Mouse (Mus musculus): ENCODE measurements at regions not wholly inside any gene's neighbourhood (a gene's known extent, or its start where the extent isn't known, plus 50 kb on each side); places are given as distances from the start of the nearest gene placed in this dataset.

DNA sequence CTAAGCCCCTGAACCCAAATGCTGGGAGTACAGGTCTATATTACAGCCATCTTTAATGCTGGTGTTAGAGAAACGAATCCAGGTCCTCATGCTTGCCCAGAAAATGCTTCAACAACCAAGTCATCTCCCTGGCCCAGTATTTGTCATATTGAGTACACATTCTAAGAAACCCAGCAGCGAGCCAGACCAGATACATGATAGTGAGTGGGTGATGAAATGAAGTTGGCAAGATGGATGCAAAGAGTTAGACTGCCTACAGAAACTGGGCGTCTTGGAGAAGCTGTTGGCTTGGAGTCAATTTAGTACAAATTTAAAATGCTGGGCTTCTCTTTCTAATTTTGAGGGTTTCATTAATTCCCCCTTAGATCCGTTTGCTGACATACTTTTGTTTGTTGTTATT lies 203.1 kb upstream of the Pdzrn3 start:
- DNase-seq (ENCODE audit: low read depth) = peak; percentile 14
- TF ChIP-seq CTCF (IDR thresholded peaks at IDR 0.05; ENCODE audit: borderline replicate concordance, extremely low read depth, insufficient read depth, insufficient read length) (no peak), POLR2A (IDR thresholded peaks at IDR 0.05; ENCODE audit: borderline replicate concordance, extremely low read depth, insufficient read depth, insufficient read length, poor library complexity, severe bottlenecking) (no peak)

DNA sequence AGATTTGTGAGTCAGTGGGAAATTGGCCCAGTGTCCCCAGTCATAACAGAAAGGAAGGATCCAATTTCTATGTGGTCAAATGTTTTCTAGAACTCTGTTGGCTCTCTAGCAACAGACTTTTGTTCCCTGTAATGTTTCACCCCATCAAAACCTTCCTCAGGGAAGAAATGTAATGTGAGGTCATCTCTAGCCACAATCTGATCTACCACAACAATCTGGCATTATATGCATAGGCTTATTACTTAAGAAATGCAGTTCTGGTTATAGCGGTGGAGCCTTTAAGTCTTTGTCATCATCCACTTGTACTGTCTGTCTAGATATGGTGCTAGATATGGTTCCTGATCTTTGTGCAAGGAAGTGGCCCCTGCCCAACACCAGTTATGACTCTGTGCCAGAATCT lies 178.4 kb upstream of the Pdzrn3 start:
- no peak for TF ChIP-seq POLR2A (IDR thresholded peaks at IDR 0.05; ENCODE audit: borderline replicate concordance, extremely low read depth, insufficient read depth, insufficient read length, poor library complexity, severe bottlenecking)
- TF ChIP-seq CTCF (IDR thresholded peaks at IDR 0.05; ENCODE audit: borderline replicate concordance, extremely low read depth, insufficient read depth, insufficient read length) = no peak
- no peak for DNase-seq (ENCODE audit: low read depth)

DNA sequence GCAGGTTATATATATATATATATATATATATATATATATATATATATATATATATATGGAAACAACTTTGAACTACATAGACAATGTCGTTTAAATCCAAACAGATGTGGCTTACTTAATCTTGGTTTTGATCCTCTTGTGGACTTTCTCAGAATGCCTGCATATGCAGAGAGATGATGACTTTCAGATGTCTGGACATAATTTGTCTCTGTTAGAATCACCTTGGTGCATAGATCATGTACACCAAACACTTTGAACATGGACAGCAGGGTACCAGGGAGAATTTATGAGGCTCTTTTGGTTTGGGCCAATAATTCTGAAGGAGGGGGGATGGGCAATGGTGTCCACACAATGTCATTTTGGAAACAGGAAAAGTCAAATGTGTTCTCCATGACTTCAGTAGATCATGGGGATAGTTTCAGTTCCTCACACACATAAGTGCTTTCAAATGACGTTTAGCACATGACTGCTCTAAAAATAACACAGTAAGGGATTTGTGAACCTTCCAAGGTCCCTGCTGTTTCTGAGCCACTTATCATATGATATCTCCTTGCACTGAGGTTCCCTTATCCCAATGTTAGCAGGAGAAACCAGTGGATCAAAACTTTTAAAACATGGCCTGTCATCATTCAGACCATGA lies 177.4 kb upstream of the Pdzrn3 start:
- no peak for DNase-seq (ENCODE audit: low read depth)
- no peak for TF ChIP-seq POLR2A (IDR thresholded peaks at IDR 0.05; ENCODE audit: borderline replicate concordance, extremely low read depth, insufficient read depth, insufficient read length, poor library complexity, severe bottlenecking)
- no peak for TF ChIP-seq CTCF (IDR thresholded peaks at IDR 0.05; ENCODE audit: borderline replicate concordance, extremely low read depth, insufficient read depth, insufficient read length)

DNA sequence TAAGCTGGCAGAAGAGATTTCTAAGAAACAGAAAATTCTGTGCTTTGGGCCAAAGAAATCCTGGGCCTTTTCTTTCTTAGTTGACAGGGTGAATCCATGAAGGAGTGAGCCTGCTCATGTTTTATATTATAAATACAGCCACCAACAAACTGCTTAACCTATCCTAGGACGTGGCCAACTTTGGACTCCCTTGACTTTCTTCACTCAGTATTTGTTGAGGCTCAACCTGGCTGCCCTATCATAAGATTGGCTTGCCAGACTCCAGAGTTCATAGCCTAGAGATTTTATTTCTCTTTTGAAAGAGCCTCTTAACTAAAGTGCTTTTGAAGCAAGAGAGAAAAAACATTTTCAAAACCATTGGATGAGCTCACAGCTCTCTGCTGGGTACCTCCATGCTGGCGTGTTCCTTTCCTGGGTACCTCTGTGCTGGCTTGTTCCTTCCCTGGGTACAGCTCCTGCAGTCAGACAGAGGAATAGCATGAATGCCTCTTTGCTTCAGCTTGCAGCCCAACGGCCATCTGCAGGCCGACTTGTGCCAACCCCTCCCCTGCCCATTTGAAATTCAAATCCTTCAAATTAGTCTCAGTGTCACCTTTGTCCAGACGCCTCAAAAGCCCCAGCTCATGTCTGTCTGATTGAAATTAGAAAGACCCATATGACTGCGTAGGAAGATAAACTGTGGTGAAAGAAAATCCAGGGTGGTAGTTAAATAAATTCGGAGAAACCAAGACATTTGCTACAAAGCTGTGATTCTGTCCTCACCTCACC lies 173.0 kb upstream of the Pdzrn3 start:
- peak; percentile 94 for DNase-seq (ENCODE audit: low read depth)
- no peak for TF ChIP-seq POLR2A (IDR thresholded peaks at IDR 0.05; ENCODE audit: borderline replicate concordance, extremely low read depth, insufficient read depth, insufficient read length, poor library complexity, severe bottlenecking)
- TF ChIP-seq CTCF (IDR thresholded peaks at IDR 0.05; ENCODE audit: borderline replicate concordance, extremely low read depth, insufficient read depth, insufficient read length) = peak; percentile 35; the same call in 1 of the 2 replicates

DNA sequence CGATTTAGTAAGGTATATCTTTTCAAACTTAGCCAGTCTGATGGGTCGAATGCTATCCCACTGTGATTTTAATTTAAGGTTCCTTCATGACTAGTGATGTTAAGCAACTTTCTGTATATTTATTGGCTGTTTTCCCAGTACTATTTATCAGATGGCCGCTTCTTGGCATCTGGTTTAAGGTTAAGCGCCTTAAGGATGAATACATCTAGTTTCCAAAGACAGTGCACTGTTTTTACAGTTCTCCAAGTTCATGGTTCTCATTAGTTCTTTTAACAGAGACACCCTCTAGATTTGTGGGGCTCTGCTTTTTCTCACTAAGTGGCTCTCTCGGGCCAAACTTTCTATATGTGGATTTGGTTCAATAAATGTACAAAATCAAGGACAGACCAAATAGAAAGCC lies 159.9 kb upstream of the Pdzrn3 start:
- DNase-seq (ENCODE audit: low read depth) = no peak
- TF ChIP-seq POLR2A (IDR thresholded peaks at IDR 0.05; ENCODE audit: borderline replicate concordance, extremely low read depth, insufficient read depth, insufficient read length, poor library complexity, severe bottlenecking) (no peak), CTCF (IDR thresholded peaks at IDR 0.05; ENCODE audit: borderline replicate concordance, extremely low read depth, insufficient read depth, insufficient read length) (no peak)

DNA sequence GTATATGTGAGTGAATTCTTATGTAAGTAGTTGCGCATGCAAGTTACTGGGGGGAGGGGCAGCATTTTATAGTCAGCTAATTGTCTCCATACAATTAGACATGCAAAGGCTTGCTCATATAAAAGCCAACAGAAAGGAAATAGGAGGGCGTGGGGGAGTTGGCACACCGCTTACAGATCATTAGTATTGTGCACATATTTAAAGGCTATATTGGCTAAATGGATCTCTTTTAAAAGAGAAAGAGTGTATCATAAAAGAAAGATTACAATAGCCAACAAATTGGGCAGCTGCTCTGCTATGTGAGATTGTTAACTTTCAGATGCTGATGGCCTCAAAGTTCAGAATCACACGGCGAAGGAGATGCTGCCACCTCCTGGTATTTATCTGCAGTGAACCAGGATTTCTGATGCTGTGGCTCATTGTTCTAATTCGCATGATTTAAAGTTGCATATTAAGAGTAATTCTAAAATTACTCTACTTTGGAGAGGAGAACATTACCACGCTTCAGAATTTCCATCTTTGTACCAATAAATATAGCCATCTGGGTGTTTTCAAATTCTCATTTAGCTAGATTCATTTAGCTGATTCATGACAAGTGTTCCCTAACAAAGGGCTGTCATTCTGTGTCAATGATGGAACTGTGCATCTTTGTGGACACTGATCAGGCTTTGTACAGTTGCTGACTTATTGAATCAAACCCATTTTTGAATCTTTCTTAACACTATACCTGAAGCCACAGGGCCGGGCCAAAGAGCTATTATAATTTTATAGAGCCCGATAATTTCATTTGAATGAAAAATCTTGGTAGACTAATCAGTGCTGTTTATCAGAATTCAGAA lies 156.7 kb upstream of the Pdzrn3 start:
- TF ChIP-seq CTCF (IDR thresholded peaks at IDR 0.05; ENCODE audit: borderline replicate concordance, extremely low read depth, insufficient read depth, insufficient read length) (peak; percentile 80), POLR2A (IDR thresholded peaks at IDR 0.05; ENCODE audit: borderline replicate concordance, extremely low read depth, insufficient read depth, insufficient read length, poor library complexity, severe bottlenecking) (no peak)
- peak; percentile 85 for DNase-seq (ENCODE audit: low read depth)

DNA sequence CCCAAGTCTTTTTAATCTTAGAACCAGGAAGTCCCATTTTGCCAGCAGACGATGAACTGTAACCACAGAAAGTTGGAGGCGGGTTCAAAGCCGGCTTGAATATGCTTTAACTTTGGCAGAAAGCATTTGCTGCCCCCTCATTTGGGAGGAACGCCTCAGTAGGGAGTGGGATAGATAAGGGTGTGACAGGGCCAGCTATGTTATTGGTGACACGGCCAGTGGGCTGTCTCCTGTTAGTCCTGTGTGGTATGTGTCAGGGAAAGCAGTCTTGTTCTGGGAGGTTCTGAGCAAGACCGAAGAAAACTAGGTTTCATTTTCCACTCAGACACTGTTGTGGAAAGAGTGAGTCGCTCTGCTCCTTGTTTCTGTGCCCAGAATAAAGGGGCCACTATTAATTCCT lies 154.7 kb upstream of the Pdzrn3 start:
- DNase-seq (ENCODE audit: low read depth) = peak; percentile 19
- TF ChIP-seq POLR2A (IDR thresholded peaks at IDR 0.05; ENCODE audit: borderline replicate concordance, extremely low read depth, insufficient read depth, insufficient read length, poor library complexity, severe bottlenecking) (no peak), CTCF (IDR thresholded peaks at IDR 0.05; ENCODE audit: borderline replicate concordance, extremely low read depth, insufficient read depth, insufficient read length) (no peak)

DNA sequence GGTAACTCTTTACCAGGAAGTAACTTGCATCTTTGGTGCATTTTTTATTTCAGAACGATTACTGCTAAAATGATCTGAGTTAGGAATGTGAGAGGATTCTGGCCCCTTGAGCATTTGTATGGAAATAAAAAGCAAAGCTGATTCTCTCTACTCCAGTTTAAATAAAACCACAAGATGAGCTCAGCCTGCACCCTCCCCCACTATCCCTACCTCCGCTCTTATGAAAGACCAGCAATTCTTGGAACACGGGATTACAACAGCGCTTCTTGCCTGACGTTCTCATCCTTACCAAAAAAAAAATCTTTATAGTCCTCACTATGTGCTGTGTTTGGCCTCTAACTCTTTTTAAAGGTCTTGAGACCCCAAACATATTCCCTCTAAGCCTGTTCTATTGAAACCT lies 154.2 kb upstream of the Pdzrn3 start:
- no peak for TF ChIP-seq POLR2A (IDR thresholded peaks at IDR 0.05; ENCODE audit: borderline replicate concordance, extremely low read depth, insufficient read depth, insufficient read length, poor library complexity, severe bottlenecking)
- TF ChIP-seq CTCF (IDR thresholded peaks at IDR 0.05; ENCODE audit: borderline replicate concordance, extremely low read depth, insufficient read depth, insufficient read length) = no peak
- DNase-seq (ENCODE audit: low read depth) = peak; percentile 20

DNA sequence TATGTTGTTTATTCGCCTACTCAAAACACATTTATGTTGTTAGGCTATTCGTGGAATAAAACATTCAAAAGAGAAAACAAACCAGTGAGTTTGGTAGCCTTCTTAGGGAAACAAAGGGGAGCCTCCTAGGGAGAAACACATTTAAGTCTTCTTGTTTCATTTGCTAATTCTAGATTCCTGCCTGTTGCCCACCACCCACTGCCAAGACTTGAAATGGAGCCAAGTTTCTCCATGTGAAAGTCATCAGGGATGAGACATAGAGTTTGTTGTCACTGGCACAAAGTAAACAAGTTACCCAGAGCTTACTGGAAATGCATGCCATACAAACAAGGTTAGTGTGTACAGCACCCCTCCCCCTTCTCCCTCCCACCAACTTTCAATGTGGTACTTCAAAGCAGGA lies 147.4 kb upstream of the Pdzrn3 start:
- TF ChIP-seq POLR2A (IDR thresholded peaks at IDR 0.05; ENCODE audit: borderline replicate concordance, extremely low read depth, insufficient read depth, insufficient read length, poor library complexity, severe bottlenecking) (no peak), CTCF (IDR thresholded peaks at IDR 0.05; ENCODE audit: borderline replicate concordance, extremely low read depth, insufficient read depth, insufficient read length) (no peak)
- DNase-seq (ENCODE audit: low read depth) = peak; percentile 56

DNA sequence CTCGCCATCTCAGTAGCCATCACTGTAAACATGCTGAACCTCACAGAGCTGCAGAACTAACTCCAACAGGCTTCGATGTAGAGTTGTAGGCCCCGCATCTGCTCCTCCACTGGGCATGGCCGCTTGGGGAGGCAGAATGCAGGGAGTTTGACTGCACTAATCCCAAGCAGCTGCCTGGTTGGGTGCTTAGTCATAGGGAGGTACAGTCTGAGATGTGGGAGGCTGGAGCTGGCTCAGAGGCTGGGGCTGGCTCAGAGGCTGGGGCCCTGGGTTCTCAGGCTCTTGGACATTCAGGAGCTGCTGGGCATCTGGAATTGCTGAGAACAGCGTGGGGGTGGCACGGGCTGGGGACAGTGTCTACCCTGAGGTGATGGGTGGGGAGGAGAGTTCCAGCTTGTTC lies 143.6 kb upstream of the Pdzrn3 start:
- DNase-seq (ENCODE audit: low read depth) = no peak
- TF ChIP-seq POLR2A (IDR thresholded peaks at IDR 0.05; ENCODE audit: borderline replicate concordance, extremely low read depth, insufficient read depth, insufficient read length, poor library complexity, severe bottlenecking) (no peak), CTCF (IDR thresholded peaks at IDR 0.05; ENCODE audit: borderline replicate concordance, extremely low read depth, insufficient read depth, insufficient read length) (no peak)

DNA sequence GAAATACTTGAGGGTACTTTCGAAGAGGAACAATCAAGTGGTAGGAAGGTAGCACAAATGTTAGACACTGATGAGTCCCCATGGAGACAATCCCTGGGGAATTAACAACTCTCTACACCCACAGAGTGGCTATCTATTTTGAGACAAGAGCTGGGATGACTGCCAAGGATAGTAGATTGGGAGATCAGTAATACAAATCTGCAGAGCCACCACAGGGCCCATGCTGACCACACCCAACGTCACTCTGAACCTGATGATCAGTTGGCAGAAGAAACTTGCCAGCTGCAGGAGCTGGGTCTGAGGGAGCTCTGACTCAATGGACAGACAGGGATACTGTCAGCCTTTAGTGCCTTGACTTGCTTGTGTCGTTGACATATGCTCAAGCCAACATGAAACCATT lies 143.1 kb upstream of the Pdzrn3 start:
- DNase-seq (ENCODE audit: low read depth) = no peak

More for the DNA sequence above, 143.1 kb upstream of the Pdzrn3 start:
- TF ChIP-seq CTCF (IDR thresholded peaks at IDR 0.05; ENCODE audit: borderline replicate concordance, extremely low read depth, insufficient read depth, insufficient read length) = no peak
- no peak for TF ChIP-seq POLR2A (IDR thresholded peaks at IDR 0.05; ENCODE audit: borderline replicate concordance, extremely low read depth, insufficient read depth, insufficient read length, poor library complexity, severe bottlenecking)
